Mouse (Mus musculus) thymus, adult 2 months (tissue): ENCODE results near the gene Sh3bp1.

Source experiments
- CTCF ChIP-seq: fragments of 200-500 bp; IDR thresholded peaks from 2 replicates; pipeline ENCODE4 v1.5.1; 2012; ENCODE audit warnings: mild to moderate bottlenecking, control low read depth, low read length, moderate library complexity, borderline replicate concordance; ENCODE audit not compliant: control insufficient read depth, poor library complexity, insufficient read depth; ENCODE audit errors: extremely low read depth
- POLR2A ChIP-seq: fragments of 200-500 bp; IDR thresholded peaks from 2 replicates; pipeline ENCODE4 v1.6.1; 2012; ENCODE audit warnings: mild to moderate bottlenecking, low read length, control low read depth, moderate library complexity; ENCODE audit not compliant: control insufficient read depth, poor library complexity, insufficient read depth; ENCODE audit errors: extremely low read depth

GRCm38 (mm10) chr15:78895741-78896140 is 3.8 kb upstream of the Sh3bp1 start:
- TF ChIP-seq CTCF (no peak), POLR2A (no peak)
